Mouse (Mus musculus) ES-E14 (cell line): Measurements from ENCODE around the gene Lad1.

Experiments
- CHD2 ChIP-seq: IDR thresholded peaks from 2 replicates; pipeline ENCODE4 v1.6.1; 2014; ENCODE audit warnings: mild to moderate bottlenecking, low read depth, low read length, inconsistent platforms
- HCFC1 ChIP-seq: IDR thresholded peaks from 2 replicates; pipeline ENCODE4 v1.6.1; 2012; ENCODE audit warnings: low read length, inconsistent platforms, borderline replicate concordance; ENCODE audit not compliant: insufficient read depth
- MAFK ChIP-seq: IDR thresholded peaks from 2 replicates; pipeline ENCODE4 v1.6.1; 2014; ENCODE audit warnings: mild to moderate bottlenecking, low read depth, low read length, inconsistent platforms; ENCODE audit not compliant: insufficient read depth
- ZC3H11A ChIP-seq: IDR thresholded peaks from 2 replicates; pipeline ENCODE4 v1.6.1; 2012; ENCODE audit warnings: low read depth, mild to moderate bottlenecking, inconsistent platforms, low read length, borderline replicate concordance
- ZNF384 ChIP-seq: IDR thresholded peaks from 2 replicates; pipeline ENCODE4 v1.6.1; 2012; ENCODE audit warnings: low read depth, low read length, inconsistent platforms

GRCm38 (mm10) chr1:135812205-135812604, 6.2 kb upstream of the Lad1 start:
- no peak for TF ChIP-seq HCFC1
- TF ChIP-seq MAFK = no peak
- TF ChIP-seq CHD2 = no peak
- no peak for TF ChIP-seq ZC3H11A
- TF ChIP-seq ZNF384 = no peak
